Mouse (Mus musculus) spleen, postnatal 14 days (tissue): ENCODE measurements around the gene Cwc22.

Experiments
- DNase-seq, 2 experiments: peaks; one replicate each; pipeline ENCODE4 v3.0.0; 2021 to 2022; ENCODE audit warnings: low spot score in 2 of 2

Cwc22 gene

GRCm38 (mm10) chr2:77925187-77925924, 20.8 kb downstream of the Cwc22 start:
- DNase-seq = no peak

GRCm38 (mm10) chr2:77924003-77924402, 22.2 kb downstream of the Cwc22 start:
- no peak for DNase-seq

- no peak for DNase-seq
Measured at GRCm38 (mm10) chr2:77923182-77923581, 23.0 kb downstream of the Cwc22 start.

- no peak for DNase-seq
Measured at GRCm38 (mm10) chr2:77921307-77921706, 24.9 kb downstream of the Cwc22 start.

GRCm38 (mm10) chr2:77920621-77921020, 25.6 kb downstream of the Cwc22 start:
- DNase-seq = no peak

- no peak for DNase-seq
Measured at GRCm38 (mm10) chr2:77918474-77918873, 27.7 kb downstream of the Cwc22 start.

GRCm38 (mm10) chr2:77918006-77918405, 28.2 kb downstream of the Cwc22 start:
- DNase-seq = no peak

GRCm38 (mm10) chr2:77917360-77917734, 28.8 kb downstream of the Cwc22 start:
- DNase-seq = no peak

GRCm38 (mm10) chr2:77916586-77917359, 29.4 kb downstream of the Cwc22 start:
- DNase-seq = no peak

- DNase-seq = no peak
Measured at GRCm38 (mm10) chr2:77915187-77915586, 31.0 kb downstream of the Cwc22 start.

- DNase-seq = no peak
Measured at GRCm38 (mm10) chr2:77913628-77914027, 32.5 kb downstream of the Cwc22 start.

GRCm38 (mm10) chr2:77912197-77912596, 34.0 kb downstream of the Cwc22 start:
- DNase-seq = no peak

- DNase-seq = no peak
Measured at GRCm38 (mm10) chr2:77911452-77911851, 34.7 kb downstream of the Cwc22 start.

- no peak for DNase-seq
Measured at GRCm38 (mm10) chr2:77910216-77910615, 36.0 kb downstream of the Cwc22 start.

GRCm38 (mm10) chr2:77907164-77907563, 39.0 kb downstream of the Cwc22 start:
- DNase-seq = no peak

- DNase-seq = no peak
Measured at GRCm38 (mm10) chr2:77905023-77905422, 41.2 kb downstream of the Cwc22 start.

GRCm38 (mm10) chr2:77904495-77904894, 41.7 kb downstream of the Cwc22 start:
- DNase-seq = no peak

- DNase-seq = no peak
Measured at GRCm38 (mm10) chr2:77903979-77904378, 42.2 kb downstream of the Cwc22 start.

GRCm38 (mm10) chr2:77903098-77903497, 43.1 kb downstream of the Cwc22 start:
- DNase-seq = no peak

GRCm38 (mm10) chr2:77901269-77901668, 44.9 kb downstream of the Cwc22 start:
- no peak for DNase-seq

- no peak for DNase-seq
Measured at GRCm38 (mm10) chr2:77900741-77901140, 45.4 kb downstream of the Cwc22 start.

- DNase-seq = no peak
Measured at GRCm38 (mm10) chr2:77900111-77900510, 46.1 kb downstream of the Cwc22 start.

- DNase-seq = no peak
Measured at GRCm38 (mm10) chr2:77898436-77898835, 47.7 kb downstream of the Cwc22 start.
